Comparison of ENCODE assay signal across 19 mouse cellular contexts in the genomic region with DNA sequence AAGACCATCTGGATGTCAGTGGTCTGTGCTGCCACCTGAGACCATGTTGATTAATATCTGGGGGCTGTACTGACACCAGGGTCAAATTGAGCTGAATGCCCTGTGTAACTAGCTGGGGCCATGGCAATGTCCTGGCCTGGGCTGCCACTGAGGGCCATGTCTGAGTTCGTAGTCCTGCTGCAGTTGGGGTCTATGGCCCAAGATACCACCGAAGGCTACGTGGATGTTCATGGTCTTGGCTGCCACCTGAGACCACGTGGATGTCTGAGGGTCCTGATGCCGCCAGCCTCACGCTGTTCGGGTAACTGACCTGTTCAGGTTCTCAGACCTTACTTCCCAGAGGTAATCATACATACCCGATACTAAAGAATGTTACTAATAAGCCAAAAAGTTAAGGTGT. TPM values are rescaled to one million over a fixed set of nuclear protein-coding genes. Genes with fewer than 3 reads are reported as not detected.
DNase-seq lines count a peak whose midpoint lies in the region; ATAC-seq lines count a peak whose summit lies in the region.
"Had no signal": no experiment of that assay in that cellular context is flagged by ENCODE, and none has a peak within 500 bp of the region (broad histone marks: within the 10 kb centered on the region; RNA-seq: fewer than 3 reads in every experiment).

No protein-coding gene starts in this region.

- WGBS in heart, embryonic 11.5 days (ENCODE audit: insufficient replicate concordance), result 93% methylated on average over 8 of the region's 8 CpGs

- DNase-seq in heart, adult 11 months, result peak; percentile 62
- DNase-seq: adrenal gland, adult 2 months; adrenal gland, adult 8-10 months; adrenal gland, postnatal 10 days; adrenal gland, postnatal 14 days; adrenal gland, postnatal 25 days; adrenal gland, postnatal 36 days; B cell, adult 2 months; cerebellum, adult 11 months; cerebellum, adult 11-12 months; cerebellum, adult 18-20 months had no signal

- no peak for ATAC-seq in heart, embryonic 11.5 days (replicated peaks; ENCODE audit: insufficient number of reproducible peaks, low FRiP score, low TSS enrichment)
- no peak for ATAC-seq in megakaryocyte, adult 5-6 weeks (ENCODE audit: poor library complexity, severe bottlenecking)
- ATAC-seq: activated CD4-positive, CD25-positive, alpha-beta regulatory T cell, adult 4 months; CD4-positive, CD25-positive, alpha-beta regulatory T cell, adult 4 months; Patski had no signal

- H3K27ac ChIP-seq in heart, embryonic 11.5 days (ENCODE audit: low read depth, low read length), result no peak overlapping the region

- no peak overlapping the region for H3K4me2 ChIP-seq in heart, embryonic 11.5 days

- no peaks in the 10 kb centered on the region for H3K4me1 ChIP-seq in heart, embryonic 11.5 days (ENCODE audit: control insufficient read depth, insufficient read depth, low read length)
- H3K4me1 ChIP-seq in megakaryocyte, embryonic 14.5 days, result peaks cover 9% of the 10 kb centered on the region; the same call in 1 of the 2 replicates

- no peak overlapping the region for H3K4me3 ChIP-seq in heart, embryonic 11.5 days (ENCODE audit: low read depth, low read length)
- H3K4me3 ChIP-seq in megakaryocyte, embryonic 14.5 days (replicated peaks), result peak overlapping the region; percentile 18

- no peaks in the 10 kb centered on the region for H3K27me3 ChIP-seq in heart, embryonic 11.5 days (ENCODE audit: control insufficient read depth, insufficient read depth, low read length)
- H3K27me3 ChIP-seq in megakaryocyte, embryonic 14.5 days (replicated peaks), result no peaks in the 10 kb centered on the region
- H3K27me3 ChIP-seq: CH12.LX, Patski had no signal

- H3K9me3 ChIP-seq in heart, embryonic 11.5 days (replicated peaks; ENCODE audit: control insufficient read depth, low read length), result no peaks in the 10 kb centered on the region
- peaks cover 20% of the 10 kb centered on the region for H3K9me3 ChIP-seq in megakaryocyte, embryonic 14.5 days
- H3K9me3 ChIP-seq: G1E had no signal

- no peaks in the 10 kb centered on the region for H3K36me3 ChIP-seq in heart, embryonic 11.5 days (ENCODE audit: control insufficient read depth, insufficient read depth, low read length)
- no peaks in the 10 kb centered on the region for H3K36me3 ChIP-seq in megakaryocyte, embryonic 14.5 days (replicated peaks; ENCODE audit: low read length)
- H3K36me3 ChIP-seq: G1E had no signal

- no peak overlapping the region for H3K9ac ChIP-seq in heart, embryonic 11.5 days (ENCODE audit: low read depth, low read length)

RNA-seq across cellular contexts. Expression of gene Zfp60, which starts 9.2 kb away (rescaled TPM):
- polyA plus RNA-seq in heart, embryonic 11.5 days (2014; fragmentation: Nextera tagmentation; extraction: Ambion mirVana), result 21.8 and 22.5 TPM in 2 replicates
- not detected in 2 replicates for polyA plus RNA-seq in megakaryocyte, embryonic 14.5 days (2012; ENCODE audit: insufficient read depth, low replicate concordance)
- 4.6 and 5.1 TPM in 2 replicates for total RNA-seq in megakaryocyte, adult 5-6 weeks (2015)
- 3.3 and 4.3 TPM in 2 replicates for total RNA-seq in megakaryocyte, adult 5-6 weeks (2017)

RNA-seq across cellular contexts. Expression of gene Zfp607b, which starts 32.8 kb away (rescaled TPM):
- polyA plus RNA-seq in heart, embryonic 11.5 days (2014; fragmentation: Nextera tagmentation; extraction: Ambion mirVana), result 1.7 and 3.1 TPM in 2 replicates
- polyA plus RNA-seq in megakaryocyte, embryonic 14.5 days (2012; ENCODE audit: insufficient read depth, low replicate concordance), result 0.03 TPM in 1 of 2 replicates, not detected in the other
- 0.46 and 1.4 TPM in 2 replicates for total RNA-seq in megakaryocyte, adult 5-6 weeks (2015)
- total RNA-seq in megakaryocyte, adult 5-6 weeks (2017), result 0.41 and 1.6 TPM in 2 replicates

RNA-seq across cellular contexts. Expression of gene Map3k10, which starts 47.6 kb away (rescaled TPM):
- polyA plus RNA-seq in heart, embryonic 11.5 days (2014; fragmentation: Nextera tagmentation; extraction: Ambion mirVana), result 3.0 and 3.6 TPM in 2 replicates
- polyA plus RNA-seq in megakaryocyte, embryonic 14.5 days (2012; ENCODE audit: insufficient read depth, low replicate concordance), result 22.4 and 38.4 TPM in 2 replicates
- 1.7 and 2.4 TPM in 2 replicates for total RNA-seq in megakaryocyte, adult 5-6 weeks (2015)
- 2.3 and 4.3 TPM in 2 replicates for total RNA-seq in megakaryocyte, adult 5-6 weeks (2017)

Comparison
In these comparisons a context has a peak if more than half of its experiments do, and no peak if none do; other contexts are left out.
1. RNA of gene Zfp60, which starts 9.2 kb away (polyA plus RNA-seq): 21.8 to 22.5 TPM in heart, embryonic 11.5 days; not detected in megakaryocyte, embryonic 14.5 days; every median in the first group is over 10 times any median in the second.